Mouse (Mus musculus): ENCODE results near the gene Aurka. TPM values are rescaled to one million over a fixed set of nuclear protein-coding genes. Genes with fewer than 3 reads are reported as not detected.

The Aurka gene
- total RNA-seq, 2 experiments from 2014 or later: 12.2 to 12.8 TPM

GRCm38 (mm10) chr2:172384715-172385114 lies 14.4 kb upstream of the Aurka start:
- DNase-seq (ENCODE audit: low spot score in 2 of 2): no peak

GRCm38 (mm10) chr2:172381898-172382297 lies 11.6 kb upstream of the Aurka start:
- DNase-seq (ENCODE audit: low spot score in 2 of 2): no peak

GRCm38 (mm10) chr2:172381341-172381740 lies 11.0 kb upstream of the Aurka start:
- DNase-seq (ENCODE audit: low spot score in 2 of 2): no peak

- DNase-seq (ENCODE audit: low spot score in 2 of 2): no peak
Observed at GRCm38 (mm10) chr2:172380513-172380912, 10.2 kb upstream of the Aurka start.

- DNase-seq (ENCODE audit: low spot score in 2 of 2): no peak
Observed at GRCm38 (mm10) chr2:172378332-172378731, 8.0 kb upstream of the Aurka start.

GRCm38 (mm10) chr2:172376999-172377515 lies 6.7 kb upstream of the Aurka start:
- DNase-seq (ENCODE audit: low spot score in 2 of 2): no peak

- DNase-seq (ENCODE audit: low spot score in 2 of 2): no peak
Observed at GRCm38 (mm10) chr2:172376551-172376950, 6.2 kb upstream of the Aurka start.

- DNase-seq (ENCODE audit: low spot score in 2 of 2): no peak
Observed at GRCm38 (mm10) chr2:172371258-172371657, 923 bp upstream of the Aurka start.

- no peak for DNase-seq (ENCODE audit: low spot score in 2 of 2)
Observed at GRCm38 (mm10) chr2:172363176-172363575, 7.2 kb downstream of the Aurka start.

GRCm38 (mm10) chr2:172355833-172356232 lies 14.5 kb downstream of the Aurka start:
- no peak for DNase-seq (ENCODE audit: low spot score in 2 of 2)

GRCm38 (mm10) chr2:172354761-172355160 lies 15.6 kb downstream of the Aurka start:
- no peak for DNase-seq (ENCODE audit: low spot score in 2 of 2)

- DNase-seq (ENCODE audit: low spot score in 2 of 2): no peak
Observed at GRCm38 (mm10) chr2:172353218-172353617, 17.1 kb downstream of the Aurka start.

GRCm38 (mm10) chr2:172350773-172351172 lies 19.6 kb downstream of the Aurka start:
- no peak for DNase-seq (ENCODE audit: low spot score in 2 of 2)

- no peak for DNase-seq (ENCODE audit: low spot score in 2 of 2)
Observed at GRCm38 (mm10) chr2:172349776-172350175, 20.6 kb downstream of the Aurka start.

GRCm38 (mm10) chr2:172348297-172348950 lies 21.9 kb downstream of the Aurka start:
- no peak for DNase-seq (ENCODE audit: low spot score in 2 of 2)

GRCm38 (mm10) chr2:172346933-172347611 lies 23.3 kb downstream of the Aurka start:
- no peak for DNase-seq (ENCODE audit: low spot score in 2 of 2)

GRCm38 (mm10) chr2:172346034-172346929 lies 24.1 kb downstream of the Aurka start:
- no peak for DNase-seq (ENCODE audit: low spot score in 2 of 2)

- DNase-seq (ENCODE audit: low spot score in 2 of 2): peak; percentile 74 to 85
Observed at GRCm38 (mm10) chr2:172345258-172345738, 25.0 kb downstream of the Aurka start, which contains the start of gene Fam210b. Fam210b (plus strand) TSS chr2:172345565.

GRCm38 (mm10) chr2:172344669-172345068 lies 25.7 kb downstream of the Aurka start:
- no peak for DNase-seq (ENCODE audit: low spot score in 2 of 2)

GRCm38 (mm10) chr2:172343751-172344150 lies 26.6 kb downstream of the Aurka start:
- DNase-seq (ENCODE audit: low spot score in 2 of 2): no peak

- DNase-seq (ENCODE audit: low spot score in 2 of 2): no peak
Observed at GRCm38 (mm10) chr2:172341606-172342005, 28.7 kb downstream of the Aurka start.

All from gastrocnemius, postnatal 4 days (tissue).